Mouse (Mus musculus): ENCODE measurements around the gene Gm6882. TPM values are rescaled to one million over a fixed set of nuclear protein-coding genes. Genes with fewer than 3 reads are reported as not detected.
"Not testable (repeated sequence)": the region's sequence is repeated elsewhere in the genome, so short reads cannot be mapped to it uniquely, and the experiment has no call there.

The Gm6882 gene
- not detected for total RNA-seq (2021)

GRCm38 (mm10) chr7:21432645-21433044 lies at the start of gene Gm6882:
TSS of gene Gm6882 (minus strand) at chr7:21432745.
- intact Hi-C loops (cut with DNase I); DNase-seq (ENCODE audit: extremely low spot score in 1 of 2, low spot score in 2 of 2): not testable (repeated sequence)

Other genes with a start within 250 kb of the Gm6882 start
- gene Gm5157, start 242.3 kb downstream of the Gm6882 start, total RNA-seq (2021): not detected
- not detected for gene Vmn1r124, start 172.1 kb downstream of the Gm6882 start, total RNA-seq (2021)
- gene Vmn1r125, start 160.6 kb downstream of the Gm6882 start, total RNA-seq (2021): not detected
- not detected for gene Vmn1r126, start 131.3 kb downstream of the Gm6882 start, total RNA-seq (2021)
- gene Vmn1r127, start 112.9 kb downstream of the Gm6882 start, total RNA-seq (2021): not detected
- gene Vmn1r128, start 83.4 kb downstream of the Gm6882 start, total RNA-seq (2021): not detected
- not detected for gene Vmn1r129, start 71.5 kb downstream of the Gm6882 start, total RNA-seq (2021)
- not detected for gene Vmn1r130, start 79.0 kb upstream of the Gm6882 start, total RNA-seq (2021)
- gene Vmn1r131, start 113.3 kb upstream of the Gm6882 start, total RNA-seq (2021): not detected
- gene Vmn1r132, start 181.3 kb upstream of the Gm6882 start, total RNA-seq (2021): not detected

Measured in left cerebral cortex, postnatal 10 days (tissue).